Mouse (Mus musculus): Measurements from ENCODE around the gene H2-Oa.

Gene H2-Oa

DNA sequence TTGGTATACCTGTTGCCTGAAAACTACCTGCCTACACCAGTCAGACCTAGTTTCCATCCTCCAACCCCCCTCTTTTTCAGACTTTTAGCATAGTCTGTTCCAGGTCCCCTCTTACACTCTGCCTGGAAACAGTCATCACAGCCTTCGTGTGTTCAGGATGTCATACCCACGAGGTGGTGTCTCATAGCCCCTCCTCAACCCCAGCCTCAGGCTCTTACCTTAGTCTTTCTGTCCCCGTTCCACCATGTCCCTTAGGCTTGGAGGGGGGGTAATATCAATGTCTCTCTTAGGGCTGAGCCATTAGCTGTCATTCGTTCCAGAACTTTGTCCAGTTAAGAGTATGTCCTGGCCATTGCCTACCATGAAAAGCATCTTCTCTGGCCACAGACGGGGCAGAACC, 9.0 kb downstream of the H2-Oa start:
- DNase-seq (ENCODE audit: low spot score in 2 of 2) = no peak

GRCm38 (mm10) chr17:34101604-34102032, 9.5 kb downstream of the H2-Oa start:
- DNase-seq (ENCODE audit: low spot score in 2 of 2) = peak; percentile 96 to 98

DNA sequence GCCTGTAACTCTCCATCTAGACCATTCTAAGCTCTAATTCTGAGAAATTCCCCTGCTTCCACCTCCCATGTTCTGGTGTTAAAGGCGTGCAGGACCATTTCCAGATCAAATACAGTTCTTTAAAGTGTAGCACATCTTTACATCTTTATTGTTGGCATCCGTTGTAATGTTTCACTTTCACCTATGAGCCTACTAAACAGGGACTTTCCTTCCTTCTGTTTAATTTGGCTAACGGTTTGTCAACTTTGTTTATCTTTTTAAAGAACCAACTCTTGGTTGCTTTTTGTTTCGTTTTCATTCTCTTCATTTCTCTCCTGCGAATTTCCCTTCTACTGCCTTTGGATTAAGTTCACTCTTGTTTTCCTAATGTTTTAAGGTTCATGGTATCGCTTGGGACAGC, 10.7 kb downstream of the H2-Oa start:
- DNase-seq (ENCODE audit: low spot score in 2 of 2) = no peak

GRCm38 (mm10) chr17:34104804-34105203, 12.7 kb downstream of the H2-Oa start:
- no peak for DNase-seq (ENCODE audit: low spot score in 2 of 2)

- no peak for DNase-seq (ENCODE audit: low spot score in 2 of 2)
Measured at GRCm38 (mm10) chr17:34106555-34106954, 14.4 kb downstream of the H2-Oa start.

GRCm38 (mm10) chr17:34107109-34107867, 15.1 kb downstream of the H2-Oa start:
- no peak for DNase-seq (ENCODE audit: low spot score in 2 of 2)

DNA sequence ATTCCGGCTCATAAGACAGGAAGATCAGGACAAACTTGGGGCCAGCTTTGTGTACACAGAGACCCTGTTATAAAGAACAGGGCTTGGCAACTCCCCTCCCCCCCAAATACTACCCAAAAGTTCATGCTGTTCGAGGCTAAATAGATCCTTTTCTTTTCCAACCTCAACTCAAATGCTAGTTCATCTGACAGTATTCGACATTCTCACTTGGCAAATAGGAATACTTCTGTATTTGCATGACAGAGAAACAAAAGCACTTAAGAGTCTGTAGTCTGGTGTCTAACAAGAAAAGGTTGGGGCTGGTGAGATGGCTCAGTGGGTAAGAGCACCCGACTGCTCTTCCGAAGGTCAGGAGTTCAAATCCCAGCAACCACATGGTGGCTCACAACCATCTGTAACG, 16.3 kb downstream of the H2-Oa start:
- DNase-seq (ENCODE audit: low spot score in 2 of 2) = no peak

GRCm38 (mm10) chr17:34109038-34109805, 17.1 kb downstream of the H2-Oa start:
- DNase-seq (ENCODE audit: low spot score in 2 of 2) = no peak

DNA sequence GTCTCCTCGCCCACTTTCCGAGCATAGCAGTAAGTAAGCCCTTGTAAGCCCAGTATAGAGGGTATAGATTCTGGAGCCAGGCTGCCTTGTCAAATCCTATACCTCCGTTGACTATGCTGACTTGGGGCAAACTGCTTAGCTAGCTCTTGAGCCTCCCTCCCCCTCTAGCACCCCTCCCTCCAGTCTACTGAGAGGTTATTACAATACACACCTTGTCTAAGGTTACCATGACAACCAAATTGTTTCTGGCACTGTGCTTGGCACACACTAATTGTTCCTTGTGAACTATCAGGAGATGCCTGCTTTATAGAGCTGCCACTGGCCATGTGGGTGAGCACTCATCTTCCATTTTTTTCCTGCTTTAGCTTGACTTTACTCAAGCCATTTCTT, 17.7 kb downstream of the H2-Oa start:
- DNase-seq (ENCODE audit: low spot score in 2 of 2) = no peak

DNA sequence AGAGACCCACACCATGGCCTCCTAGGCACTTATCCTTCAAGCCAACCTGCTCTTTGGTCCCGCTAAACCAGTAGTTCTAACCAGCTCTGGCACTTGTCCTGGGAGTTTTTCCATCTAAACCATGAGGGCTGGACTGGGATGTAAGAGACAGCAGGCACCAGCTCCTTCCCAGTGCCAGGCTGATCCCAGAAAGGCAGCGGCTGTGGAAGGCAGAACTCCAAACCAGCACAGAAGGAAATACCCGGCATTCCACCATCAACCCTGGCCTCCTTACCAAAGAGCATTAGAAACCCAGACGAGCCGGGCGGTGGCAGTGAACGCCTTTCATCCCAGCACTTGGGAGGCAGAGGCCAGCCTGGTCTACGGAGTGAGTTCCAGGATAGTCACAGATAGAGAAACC, 18.2 kb downstream of the H2-Oa start:
- DNase-seq (ENCODE audit: low spot score in 2 of 2) = no peak

DNA sequence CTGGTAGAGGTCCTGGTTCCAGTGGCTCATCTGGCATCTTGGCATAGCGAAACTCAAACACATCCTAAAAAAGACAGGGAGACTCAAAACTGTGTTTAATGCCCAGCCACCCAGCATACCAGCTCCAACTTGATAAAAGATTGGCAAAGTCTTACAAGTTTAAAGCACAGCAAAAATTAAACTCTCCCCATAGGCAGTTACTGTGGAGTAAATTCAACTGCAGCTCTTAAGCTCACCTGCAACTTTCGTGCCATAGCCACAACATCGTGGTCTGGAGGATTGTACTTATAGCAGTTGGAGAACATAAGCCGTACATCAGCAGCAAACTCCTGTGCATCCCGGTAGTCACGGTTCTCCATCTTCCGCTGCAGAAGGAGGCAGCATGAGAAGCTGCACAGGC, 22.0 kb downstream of the H2-Oa start:
- DNase-seq (ENCODE audit: low spot score in 2 of 2) = no peak

GRCm38 (mm10) chr17:34116736-34117370, 24.7 kb downstream of the H2-Oa start:
- peak in 1 of 2 experiments; percentile 40 for DNase-seq (ENCODE audit: low spot score in 2 of 2)

GRCm38 (mm10) chr17:34117421-34118112, 25.4 kb downstream of the H2-Oa start:
- DNase-seq (ENCODE audit: low spot score in 2 of 2) = no peak

DNA sequence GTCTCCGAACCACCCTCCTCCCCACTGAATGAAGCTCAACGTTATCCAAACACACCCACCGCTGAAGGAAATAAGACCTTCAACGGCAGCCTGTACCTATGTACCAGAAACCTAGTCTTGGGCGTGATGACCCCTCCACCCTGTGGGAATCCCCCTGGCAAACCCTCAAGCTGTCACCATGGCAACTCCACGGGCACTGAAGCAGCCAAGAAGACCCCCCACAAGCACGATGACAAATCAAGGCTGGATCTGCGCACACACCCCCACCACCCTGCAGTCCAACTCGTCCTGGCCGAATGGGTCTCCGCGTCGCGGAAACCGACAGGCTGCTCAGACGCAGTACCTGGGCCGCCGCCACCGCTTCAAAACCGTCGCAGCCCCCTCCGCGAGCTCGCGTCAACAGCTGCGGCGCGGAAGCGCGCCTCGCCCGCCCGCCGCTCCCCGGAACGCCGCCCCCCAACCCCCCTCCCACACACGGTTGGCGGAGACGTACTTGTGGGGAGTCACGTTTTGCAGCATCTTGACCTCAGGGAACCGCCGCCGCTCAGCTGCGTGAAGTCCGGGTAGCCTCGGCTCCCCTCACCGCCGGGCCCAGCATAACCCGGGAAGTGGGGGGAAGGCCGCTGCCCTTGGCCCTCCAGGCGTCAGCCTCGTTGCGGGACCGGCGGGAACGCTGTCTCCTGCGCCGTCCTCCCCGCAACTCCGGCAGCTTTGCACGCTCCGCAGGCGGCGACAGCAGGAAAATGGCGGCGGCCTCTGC, 26.2 kb downstream of the H2-Oa start:
- DNase-seq (ENCODE audit: low spot score in 2 of 2) = peak; percentile 52 to 65

GRCm38 (mm10) chr17:34118873-34119248, 26.7 kb downstream of the H2-Oa start:
- no peak for DNase-seq (ENCODE audit: low spot score in 2 of 2)

GRCm38 (mm10) chr17:34119249-34120179, 27.4 kb downstream of the H2-Oa start, which contains the start of gene H2-DMa:
Gene H2-DMa, plus strand, starts transcription at chr17:34119541.
- DNase-seq (ENCODE audit: low spot score in 2 of 2) = peak; percentile 98

- peak; percentile 77 to 86 for DNase-seq (ENCODE audit: low spot score in 2 of 2)
Measured at GRCm38 (mm10) chr17:34120180-34120723, 28.1 kb downstream of the H2-Oa start.

DNA sequence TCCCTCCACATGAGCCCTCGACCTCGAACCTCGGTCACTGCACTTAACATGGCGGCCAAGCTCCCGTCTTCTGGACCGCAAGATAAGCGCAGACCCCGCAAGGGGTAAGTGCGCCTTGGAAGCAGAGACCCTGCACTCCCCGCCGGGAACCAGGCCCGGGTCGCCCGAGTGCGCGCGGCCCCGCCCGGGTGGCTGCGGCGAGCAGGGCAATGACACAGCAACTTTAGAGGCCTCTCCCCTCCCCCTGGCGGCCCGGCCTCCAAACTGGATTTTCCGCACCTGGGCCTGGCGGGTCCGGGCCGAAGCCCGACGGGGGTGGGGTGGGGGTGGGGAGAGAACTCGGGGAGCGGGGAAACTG, 28.7 kb downstream of the H2-Oa start:
- DNase-seq (ENCODE audit: low spot score in 2 of 2) = peak; percentile 84 to 90

DNA sequence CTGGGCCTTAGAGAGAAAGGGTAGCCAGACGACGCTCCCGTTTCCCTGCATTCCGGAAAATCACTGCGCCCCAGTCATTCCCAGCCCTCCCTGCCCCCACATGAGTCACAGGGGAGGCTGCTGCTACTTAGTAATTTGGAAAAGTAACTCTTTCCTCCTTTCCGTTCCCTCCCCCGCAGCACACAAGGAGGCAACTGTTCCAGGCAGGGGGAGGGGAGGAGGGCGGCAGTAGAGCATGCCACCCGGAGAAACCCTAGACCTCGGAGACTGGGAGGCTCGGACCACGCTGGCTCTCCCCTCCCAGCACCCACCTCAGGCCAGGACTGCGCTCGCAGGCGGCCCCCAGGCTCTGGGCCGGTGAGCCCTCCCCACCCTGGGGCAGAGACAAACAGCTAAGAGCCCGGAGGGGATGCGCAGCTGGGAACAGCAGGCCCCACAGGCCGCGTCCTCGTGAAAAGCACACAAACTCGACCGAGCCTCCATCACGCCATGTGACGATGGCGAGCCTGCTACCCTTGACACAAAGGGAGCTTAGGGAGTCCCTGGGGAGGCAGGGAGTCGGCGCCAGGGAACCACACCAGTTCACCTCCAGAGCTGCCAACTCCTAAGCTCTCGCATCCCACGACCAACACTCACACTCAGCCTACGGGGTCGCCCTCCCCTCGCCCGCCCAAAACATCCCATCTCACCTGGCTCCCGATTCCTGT, 29.2 kb downstream of the H2-Oa start:
- DNase-seq (ENCODE audit: low spot score in 2 of 2) = peak; percentile 70 to 77

Measured in spleen, postnatal 10 days (tissue).